Mouse (Mus musculus) frontal cortex, postnatal 25 days (tissue): ENCODE data around the gene Ccdc32.
"Not testable (repeated sequence)": the region's sequence is repeated elsewhere in the genome, so short reads cannot be mapped to it uniquely, and the experiment has no call there.

Experiments
- DNase-seq, 2 experiments: peaks; one replicate each; pipeline ENCODE4 v3.0.0; 2022; ENCODE audit warnings: low spot score in 2 of 2

Gene Ccdc32

GRCm38 (mm10) chr2:119028941-119029551 is at the start of gene Ccdc32:
TSS of gene Ccdc32 (minus strand) at chr2:119029393.
- peak; percentile 90 to 94 for DNase-seq

- no peak for DNase-seq
Observed at GRCm38 (mm10) chr2:119072397-119072796, 43.2 kb upstream of the Ccdc32 start.

- no peak for DNase-seq
Observed at GRCm38 (mm10) chr2:119060139-119060538, 30.9 kb upstream of the Ccdc32 start.

GRCm38 (mm10) chr2:119050132-119050650 is 21.0 kb upstream of the Ccdc32 start:
- DNase-seq, result no peak

- DNase-seq, result no peak
Observed at GRCm38 (mm10) chr2:119047849-119048248, 18.7 kb upstream of the Ccdc32 start.

GRCm38 (mm10) chr2:119046649-119047611 is 17.7 kb upstream of the Ccdc32 start, which contains the start of gene Knl1:
TSS of gene Knl1 (plus strand) at chr2:119047119.
- peak; percentile 100 for DNase-seq

GRCm38 (mm10) chr2:119045163-119045562 is 16.0 kb upstream of the Ccdc32 start:
- no peak for DNase-seq

GRCm38 (mm10) chr2:119040882-119041281 is 11.7 kb upstream of the Ccdc32 start:
- DNase-seq, result no peak

GRCm38 (mm10) chr2:119035397-119035745 is 6.2 kb upstream of the Ccdc32 start:
- DNase-seq, result no peak

- DNase-seq, result peak; percentile 83 to 87
Observed at GRCm38 (mm10) chr2:119034656-119035396, 5.6 kb upstream of the Ccdc32 start, which contains the start of gene Rpusd2. TSS of gene Rpusd2 (plus strand) at chr2:119034790.

GRCm38 (mm10) chr2:119032191-119032590 is 3.0 kb upstream of the Ccdc32 start:
- no peak for DNase-seq

- no peak for DNase-seq
Observed at GRCm38 (mm10) chr2:119026951-119027350, 2.2 kb downstream of the Ccdc32 start.

GRCm38 (mm10) chr2:119025239-119025616 is 4.0 kb downstream of the Ccdc32 start:
- no peak for DNase-seq

GRCm38 (mm10) chr2:119024536-119025238 is 4.5 kb downstream of the Ccdc32 start:
- no peak for DNase-seq

GRCm38 (mm10) chr2:119023154-119023660 is 6.0 kb downstream of the Ccdc32 start:
- no peak for DNase-seq

GRCm38 (mm10) chr2:119019538-119019937 is 9.7 kb downstream of the Ccdc32 start:
- no peak for DNase-seq

GRCm38 (mm10) chr2:119019131-119019530 is 10.1 kb downstream of the Ccdc32 start:
- no peak for DNase-seq

GRCm38 (mm10) chr2:119018391-119019122 is 10.6 kb downstream of the Ccdc32 start:
- DNase-seq, result no peak

- DNase-seq, result no peak
Observed at GRCm38 (mm10) chr2:119017647-119018046, 11.5 kb downstream of the Ccdc32 start.

GRCm38 (mm10) chr2:119016312-119016711 is 12.9 kb downstream of the Ccdc32 start:
- not testable (repeated sequence) for DNase-seq
